Mouse (Mus musculus): ENCODE measurements around the gene Dock6. TPM values are rescaled to one million over a fixed set of nuclear protein-coding genes. Genes with fewer than 3 reads are reported as not detected.

The Dock6 gene
- polyA plus RNA-seq (2012; rRNA removed), result 27.7 and 30.8 TPM in 2 replicates

DNA sequence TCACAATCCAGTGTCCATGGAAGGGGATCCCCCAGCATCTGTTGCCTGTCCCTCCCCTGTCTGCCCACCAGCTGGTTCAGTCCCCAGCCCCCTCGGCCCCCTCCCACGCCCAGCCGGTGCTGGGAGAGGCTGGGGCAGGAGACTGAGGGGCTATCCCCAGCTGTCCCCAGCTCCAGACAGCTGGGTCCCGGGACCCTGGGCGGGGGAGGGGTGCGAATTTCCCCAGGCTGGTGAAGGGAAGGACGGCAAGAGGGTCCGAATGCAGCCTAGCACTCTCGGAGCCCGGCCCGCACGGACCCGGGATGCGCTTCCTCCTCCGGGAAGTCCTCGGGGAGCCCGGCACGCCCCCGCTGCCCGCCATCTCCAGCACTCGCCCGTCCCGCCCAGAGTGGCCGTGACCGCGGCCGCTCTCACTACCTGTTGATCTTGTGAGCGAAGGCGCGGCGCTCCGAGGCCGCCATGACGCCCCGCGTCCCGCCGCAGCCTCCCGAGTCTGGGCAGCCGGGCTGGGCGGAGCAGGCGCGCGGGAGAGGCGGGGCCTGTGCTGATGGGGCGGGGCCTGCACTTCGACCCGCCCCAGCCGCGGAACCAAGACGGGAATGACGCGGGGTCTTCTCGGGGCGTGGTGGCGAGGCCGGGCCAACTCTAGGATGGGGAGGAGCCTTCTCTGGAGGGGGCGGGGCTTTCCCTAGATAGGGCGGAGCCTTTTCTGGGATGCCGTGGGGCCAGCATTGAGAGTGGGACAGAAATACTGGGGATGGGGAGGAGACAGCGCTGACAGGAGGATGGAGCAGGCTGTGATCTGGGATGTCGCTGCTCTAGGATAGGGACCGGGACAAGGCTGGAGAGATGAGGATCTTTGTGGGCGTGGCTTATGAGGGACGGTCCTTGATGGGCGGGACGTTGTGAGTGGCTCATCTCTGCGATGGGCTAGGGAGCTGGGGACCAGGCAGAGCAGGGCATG, at the start of gene Dock6:
Dock6 (minus strand) TSS at position 508 of the 964 bp plus-strand sequence.
- Histone ChIP-seq H3K4me3 (ENCODE audit: control insufficient read depth, insufficient read depth, low read length) (peak within 1 kb of the TSS; percentile 53), H3K4me1 (replicated peaks; ENCODE audit: control insufficient read depth, insufficient read depth, low read length) (peaks cover 9% of the 10 kb centered on the region), H3K27ac (ENCODE audit: control insufficient read depth, insufficient read depth, low read length) (0 out of 2 replicates have a peak within 1 kb of the TSS, but pooled peaks have one; percentile 14), H3K27me3 (ENCODE audit: control insufficient read depth, insufficient read depth, low read length) (no peaks in the 10 kb centered on the region), H3K36me3 (ENCODE audit: control insufficient read depth, insufficient read depth, low read length) (no peaks in the 10 kb centered on the region)
- peak; percentile 71 for DNase-seq
- 4% methylated on average over 68 of the region's 68 CpGs for WGBS
- TF ChIP-seq POLR2A (IDR thresholded peaks at IDR 0.05; ENCODE audit: control insufficient read depth, extremely low read depth, insufficient read depth, low read length, poor library complexity) (no peak), CTCF (IDR thresholded peaks at IDR 0.05; ENCODE audit: borderline replicate concordance, control insufficient read depth, extremely low read depth, insufficient read depth, low read length, poor library complexity) (no peak; the same call in 1 of the 2 replicates)

DNA sequence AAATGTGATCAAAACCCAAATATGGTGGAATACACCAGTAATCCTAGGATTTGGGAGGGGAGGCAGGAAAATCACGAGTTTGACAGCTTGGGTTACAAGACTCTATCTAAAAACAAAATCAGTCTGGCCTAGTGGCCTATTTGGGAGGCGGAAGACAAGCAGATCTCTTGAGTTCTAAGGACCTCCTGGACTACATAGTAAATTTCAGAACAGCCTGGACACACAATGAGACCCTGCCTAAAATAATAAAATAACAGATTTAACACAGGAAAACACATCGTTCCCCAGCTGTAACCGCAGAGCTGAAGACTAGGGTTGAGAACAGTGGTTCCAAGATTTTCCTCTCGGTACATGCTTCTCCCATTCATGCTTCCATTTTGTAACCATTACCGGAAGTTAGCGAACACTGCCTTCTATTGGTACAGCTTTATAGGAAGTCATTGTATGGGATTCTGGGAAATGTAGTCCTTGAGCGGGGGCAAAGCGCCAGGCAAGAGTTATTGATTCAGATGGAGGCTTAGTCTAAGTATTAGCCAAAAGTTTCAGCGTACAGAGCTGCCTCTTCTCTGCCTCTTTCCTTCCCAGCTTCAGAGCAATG, 48.9 kb upstream of the Dock6 start:
- DNase-seq, result peak; percentile 23
- no peak for TF ChIP-seq POLR2A (IDR thresholded peaks at IDR 0.05; ENCODE audit: control insufficient read depth, extremely low read depth, insufficient read depth, low read length, poor library complexity)
- TF ChIP-seq CTCF (IDR thresholded peaks at IDR 0.05; ENCODE audit: borderline replicate concordance, control insufficient read depth, extremely low read depth, insufficient read depth, low read length, poor library complexity), result no peak
- Histone ChIP-seq H3K27ac (ENCODE audit: control insufficient read depth, insufficient read depth, low read length) (no peak overlapping the region), H3K4me3 (ENCODE audit: control insufficient read depth, insufficient read depth, low read length) (peak overlapping the region; percentile 19), H3K4me1 (replicated peaks; ENCODE audit: control insufficient read depth, insufficient read depth, low read length) (peaks cover 3% of the 10 kb centered on the region; the same call in 1 of the 2 replicates), H3K36me3 (ENCODE audit: control insufficient read depth, insufficient read depth, low read length) (no peaks in the 10 kb centered on the region), H3K27me3 (ENCODE audit: control insufficient read depth, insufficient read depth, low read length) (no peaks in the 10 kb centered on the region)
- WGBS, result 24% methylated on average over 10 of the region's 10 CpGs

DNA sequence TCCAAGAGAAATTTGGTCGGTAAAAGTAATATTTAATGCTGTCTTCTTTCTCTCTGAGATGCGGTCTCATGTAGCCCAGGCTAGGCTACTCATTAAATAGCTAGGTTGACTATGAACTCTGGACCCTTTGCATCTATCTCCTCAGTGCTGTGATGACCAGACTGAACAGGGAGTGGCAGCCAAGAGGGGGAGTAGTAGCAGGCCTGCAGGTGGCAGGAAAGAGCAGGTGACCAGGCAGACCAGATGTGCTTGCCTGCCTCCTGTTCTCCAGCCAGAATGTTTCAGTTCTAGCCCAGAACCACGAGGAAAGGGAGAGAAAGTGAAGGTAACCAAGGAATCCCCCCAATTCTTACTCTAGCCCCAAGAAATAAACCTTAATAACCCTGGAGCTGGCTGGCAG, 36.8 kb upstream of the Dock6 start:
- no peak for DNase-seq
- no peak for TF ChIP-seq CTCF (IDR thresholded peaks at IDR 0.05; ENCODE audit: borderline replicate concordance, control insufficient read depth, extremely low read depth, insufficient read depth, low read length, poor library complexity)
- TF ChIP-seq POLR2A (IDR thresholded peaks at IDR 0.05; ENCODE audit: control insufficient read depth, extremely low read depth, insufficient read depth, low read length, poor library complexity), result no peak
- Histone ChIP-seq H3K27ac (ENCODE audit: control insufficient read depth, insufficient read depth, low read length) (no peak overlapping the region), H3K27me3 (ENCODE audit: control insufficient read depth, insufficient read depth, low read length) (no peaks in the 10 kb centered on the region), H3K36me3 (ENCODE audit: control insufficient read depth, insufficient read depth, low read length) (no peaks in the 10 kb centered on the region), H3K4me3 (ENCODE audit: control insufficient read depth, insufficient read depth, low read length) (no peak overlapping the region), H3K4me1 (replicated peaks; ENCODE audit: control insufficient read depth, insufficient read depth, low read length) (no peaks in the 10 kb centered on the region)
- WGBS, result 55% methylated on average over 3 of the region's 3 CpGs

DNA sequence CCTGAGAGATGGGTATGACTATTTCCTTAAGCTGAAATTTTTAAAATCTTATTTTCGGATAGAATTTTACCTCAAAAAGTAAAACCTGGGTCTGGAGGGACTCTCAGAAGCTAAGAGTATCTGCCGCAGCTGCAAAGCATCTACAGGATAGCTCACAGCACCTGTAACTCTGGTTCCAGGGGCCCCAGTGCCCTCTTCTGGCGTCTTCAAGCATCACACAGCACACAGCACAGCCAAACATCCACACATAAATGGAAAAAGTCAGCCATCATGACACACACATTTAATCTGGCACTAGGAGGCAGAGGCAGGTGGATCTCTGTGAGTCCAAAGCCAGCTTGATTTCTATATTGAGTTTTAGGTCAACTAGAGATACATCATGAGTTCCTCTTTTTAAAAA, 24.2 kb upstream of the Dock6 start:
- DNase-seq, result peak; percentile 10
- Histone ChIP-seq H3K27me3 (ENCODE audit: control insufficient read depth, insufficient read depth, low read length) (no peaks in the 10 kb centered on the region), H3K36me3 (ENCODE audit: control insufficient read depth, insufficient read depth, low read length) (no peaks in the 10 kb centered on the region), H3K27ac (ENCODE audit: control insufficient read depth, insufficient read depth, low read length) (no peak overlapping the region), H3K4me3 (ENCODE audit: control insufficient read depth, insufficient read depth, low read length) (no peak overlapping the region), H3K4me1 (replicated peaks; ENCODE audit: control insufficient read depth, insufficient read depth, low read length) (no peaks in the 10 kb centered on the region)
- 66% methylated on average over 3 of the region's 3 CpGs for WGBS
- TF ChIP-seq POLR2A (IDR thresholded peaks at IDR 0.05; ENCODE audit: control insufficient read depth, extremely low read depth, insufficient read depth, low read length, poor library complexity) (no peak), CTCF (IDR thresholded peaks at IDR 0.05; ENCODE audit: borderline replicate concordance, control insufficient read depth, extremely low read depth, insufficient read depth, low read length, poor library complexity) (no peak)

GRCm38 (mm10) chr9:21872204-21872603, 19.8 kb upstream of the Dock6 start:
- WGBS, result 84% methylated on average over 4 of the region's 4 CpGs
- no peak overlapping the region for H3K4me3 ChIP-seq (ENCODE audit: control insufficient read depth, insufficient read depth, low read length)
- no peaks in the 10 kb centered on the region for H3K36me3 ChIP-seq (ENCODE audit: control insufficient read depth, insufficient read depth, low read length)
- no peak overlapping the region for H3K27ac ChIP-seq (ENCODE audit: control insufficient read depth, insufficient read depth, low read length)
- TF ChIP-seq CTCF (IDR thresholded peaks at IDR 0.05; ENCODE audit: borderline replicate concordance, control insufficient read depth, extremely low read depth, insufficient read depth, low read length, poor library complexity), result no peak
- no peak for TF ChIP-seq POLR2A (IDR thresholded peaks at IDR 0.05; ENCODE audit: control insufficient read depth, extremely low read depth, insufficient read depth, low read length, poor library complexity)
- no peaks in the 10 kb centered on the region for H3K27me3 ChIP-seq (ENCODE audit: control insufficient read depth, insufficient read depth, low read length)
- no peaks in the 10 kb centered on the region for H3K4me1 ChIP-seq (replicated peaks; ENCODE audit: control insufficient read depth, insufficient read depth, low read length)
- DNase-seq, result no peak

DNA sequence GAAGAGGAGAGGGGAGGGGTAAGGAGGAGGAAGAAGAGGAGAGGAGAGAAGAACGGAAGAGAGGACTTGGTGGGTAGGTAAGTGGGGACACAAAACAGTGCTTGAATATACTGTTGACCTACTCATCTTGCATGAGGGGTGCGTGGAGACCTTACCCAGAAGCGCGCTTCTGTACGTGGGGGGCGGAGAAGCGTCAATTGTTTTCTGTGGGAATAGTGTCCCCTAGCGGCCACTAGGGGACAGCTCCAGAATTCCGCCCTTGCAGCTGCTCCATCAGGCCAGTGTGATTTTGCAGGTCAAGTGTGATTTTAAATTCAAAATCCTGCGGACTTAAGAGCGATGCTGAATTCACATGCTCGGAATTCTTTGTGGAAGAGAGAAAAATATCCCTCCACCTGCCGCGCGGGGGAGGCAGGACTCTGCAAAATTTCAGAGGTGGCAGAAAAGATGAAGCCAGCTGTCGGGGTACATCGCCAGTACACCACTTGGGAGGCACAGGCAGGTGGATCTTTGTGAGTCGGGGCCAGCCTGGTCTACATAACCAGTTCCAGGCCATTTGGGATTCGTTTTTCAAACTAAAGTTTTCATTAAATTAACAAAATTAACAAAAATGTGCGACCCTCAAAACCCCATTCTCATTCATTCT, 18.6 kb upstream of the Dock6 start:
- 21% methylated on average over 20 of the region's 20 CpGs for WGBS
- Histone ChIP-seq H3K27me3 (ENCODE audit: control insufficient read depth, insufficient read depth, low read length) (no peaks in the 10 kb centered on the region), H3K36me3 (ENCODE audit: control insufficient read depth, insufficient read depth, low read length) (no peaks in the 10 kb centered on the region), H3K4me3 (ENCODE audit: control insufficient read depth, insufficient read depth, low read length) (no peak overlapping the region), H3K27ac (ENCODE audit: control insufficient read depth, insufficient read depth, low read length) (no peak overlapping the region), H3K4me1 (replicated peaks; ENCODE audit: control insufficient read depth, insufficient read depth, low read length) (no peaks in the 10 kb centered on the region)
- TF ChIP-seq POLR2A (IDR thresholded peaks at IDR 0.05; ENCODE audit: control insufficient read depth, extremely low read depth, insufficient read depth, low read length, poor library complexity), result no peak
- TF ChIP-seq CTCF (IDR thresholded peaks at IDR 0.05; ENCODE audit: borderline replicate concordance, control insufficient read depth, extremely low read depth, insufficient read depth, low read length, poor library complexity), result peak; percentile 81; the same call in 1 of the 2 replicates
- peak; percentile 48 for DNase-seq

Measured in thymus, adult 2 months (tissue).